ENCODE assay signal across 21 mouse cellular contexts in the genomic region with DNA sequence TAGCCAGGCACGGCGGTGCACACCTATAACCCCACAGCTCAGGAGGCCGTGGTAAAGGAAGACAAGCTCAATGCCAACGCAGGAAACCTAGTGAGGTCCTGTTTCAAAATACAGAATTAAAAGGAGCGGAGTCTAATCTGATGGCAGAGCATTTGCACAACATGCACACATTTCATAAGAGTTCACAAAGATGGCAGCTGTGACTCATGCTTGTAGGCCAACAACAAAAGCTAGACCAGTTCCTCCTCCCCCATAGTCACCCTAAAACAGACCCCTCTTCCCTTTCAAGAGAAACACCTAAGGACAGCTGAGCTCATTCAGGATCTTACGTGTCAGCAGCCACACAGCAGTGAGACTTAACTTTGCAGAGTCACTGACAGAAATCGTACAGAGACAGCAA.
"Had no signal": no experiment of that assay in that cellular context is flagged by ENCODE, and none has a peak within 500 bp of the region (broad histone marks: within the 10 kb centered on the region; RNA-seq: fewer than 3 reads in every experiment).

No protein-coding gene starts in this region.

- ATAC-seq: forebrain, embryonic 13.5 days; forebrain, embryonic 14.5 days; forebrain, embryonic 15.5 days; forebrain, embryonic 16.5 days; forebrain, postnatal 0 days had no signal

- DNase-seq: cerebellum, adult 8-10 months; cerebellum, adult 9-10 months; cerebellum, adult 9-11 months; cerebellum, postnatal 10 days; cerebellum, postnatal 14 days; cerebellum, postnatal 25 days; cerebellum, postnatal 36 days; embryo, embryonic 11 days; forebrain, postnatal 0 days; gastrocnemius, adult 2 months; gastrocnemius, postnatal 10 days; gastrocnemius, postnatal 14 days; gastrocnemius, postnatal 25 days; gastrocnemius, postnatal 36 days; heart, adult 11 months; heart, adult 18-20 months; heart, adult 2 months had no signal
